8 mouse cellular contexts compared by ENCODE assay signal in the genomic region with DNA sequence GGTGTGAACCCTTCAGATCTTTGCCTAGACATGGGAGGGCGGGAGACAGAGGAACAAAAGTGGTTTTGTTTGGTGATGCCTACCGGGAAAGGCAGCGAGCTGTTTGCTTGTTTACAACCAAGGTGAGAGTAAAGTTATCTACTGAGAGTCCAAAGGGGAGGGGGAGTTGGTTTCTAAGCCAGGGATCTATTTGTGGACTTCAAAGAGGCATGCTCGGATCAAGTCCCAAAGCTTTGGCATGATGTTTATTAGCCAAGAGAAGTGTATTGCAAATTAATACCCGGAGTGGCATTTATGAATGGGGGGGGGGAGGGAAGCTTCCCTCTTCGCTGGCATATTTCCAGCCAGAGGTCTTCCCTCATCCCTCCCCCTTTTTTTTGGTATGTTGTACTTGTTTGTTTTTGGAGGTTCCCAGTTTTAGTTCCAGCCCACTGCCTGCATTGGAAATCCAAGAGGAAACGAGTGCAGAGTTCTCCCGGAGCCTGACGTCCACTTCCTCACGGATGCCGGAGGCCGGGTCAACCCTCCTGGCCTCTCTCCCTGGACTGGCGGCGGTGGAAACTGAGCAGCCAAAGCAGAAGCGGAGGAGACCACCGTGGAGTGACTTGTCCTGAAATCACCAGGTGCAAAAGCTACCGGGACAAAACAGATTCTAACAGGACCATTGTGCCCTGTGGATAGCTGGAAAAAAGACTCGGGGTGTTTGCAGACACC. TPM values are rescaled to one million over a fixed set of nuclear protein-coding genes. Genes with fewer than 3 reads are reported as not detected.
DNase-seq lines count a peak whose midpoint lies in the region; ATAC-seq lines count a peak whose summit lies in the region.

No protein-coding gene starts in this region.

- DNase-seq in NIH3T3 (ENCODE audit: low read depth): peak; percentile 73
- peak; percentile 63 for DNase-seq in embryonic facial prominence, embryonic 11.5 days (ENCODE audit: low spot score)
- peak; percentile 75 for DNase-seq in lung, postnatal 25 days (ENCODE audit: low spot score)
- DNase-seq in T-cell, adult 2 months (ENCODE audit: low spot score): no peak
- no peak for DNase-seq in left cerebral cortex, adult 11 months (ENCODE audit: low spot score)

- no peak for ATAC-seq in embryonic facial prominence, embryonic 11.5 days (replicated peaks; ENCODE audit: insufficient number of reproducible peaks, low FRiP score, low TSS enrichment, low read depth)
- ATAC-seq in heart, embryonic 12.5 days (ENCODE audit: insufficient number of reproducible peaks, low FRiP score): no peak
- peak; percentile 36; the same call in 1 of the 2 replicates for ATAC-seq in kidney, embryonic 16.5 days (ENCODE audit: low FRiP score, low TSS enrichment)
- no peak for ATAC-seq in inflammation-experienced regulatory T-cells, adult 6 months

- H3K36me3 ChIP-seq in embryonic facial prominence, embryonic 11.5 days (replicated peaks; ENCODE audit: control insufficient read depth, insufficient read depth, low read depth, low read length): no peaks in the 10 kb centered on the region
- peaks cover 19% of the 10 kb centered on the region for H3K36me3 ChIP-seq in heart, embryonic 12.5 days
- peaks cover 10% of the 10 kb centered on the region; the same call in 1 of the 2 replicates for H3K36me3 ChIP-seq in kidney, embryonic 16.5 days (ENCODE audit: insufficient read depth, low read length)

- no peaks in the 10 kb centered on the region for H3K27me3 ChIP-seq in embryonic facial prominence, embryonic 11.5 days (ENCODE audit: control insufficient read depth, insufficient read depth, low read length)
- H3K27me3 ChIP-seq in heart, embryonic 12.5 days (replicated peaks): no peaks in the 10 kb centered on the region
- no peaks in the 10 kb centered on the region for H3K27me3 ChIP-seq in kidney, embryonic 16.5 days (ENCODE audit: insufficient read depth, low read length)

- under 1% methylated on average over 18 of the region's 18 CpGs for WGBS in embryonic facial prominence, embryonic 11.5 days
- WGBS in heart, embryonic 12.5 days: 2% methylated on average over 18 of the region's 18 CpGs
- 1% methylated on average over 18 of the region's 18 CpGs for WGBS in kidney, embryonic 16.5 days

- H3K27ac ChIP-seq in embryonic facial prominence, embryonic 11.5 days (replicated peaks; ENCODE audit: low read depth, low read length): peak overlapping the region; percentile 53
- H3K27ac ChIP-seq in heart, embryonic 12.5 days (ENCODE audit: poor library complexity, severe bottlenecking): peak overlapping the region; percentile 97
- peak overlapping the region; percentile 89 for H3K27ac ChIP-seq in kidney, embryonic 16.5 days (ENCODE audit: low read length)

- no peaks in the 10 kb centered on the region for H3K9me3 ChIP-seq in embryonic facial prominence, embryonic 11.5 days (replicated peaks; ENCODE audit: control insufficient read depth, low read length)
- H3K9me3 ChIP-seq in heart, embryonic 12.5 days (replicated peaks): no peaks in the 10 kb centered on the region
- no peaks in the 10 kb centered on the region for H3K9me3 ChIP-seq in kidney, embryonic 16.5 days (ENCODE audit: low read length)

- peaks cover 2% of the 10 kb centered on the region for H3K4me1 ChIP-seq in embryonic facial prominence, embryonic 11.5 days (ENCODE audit: control insufficient read depth, insufficient read depth, low read length)
- peaks cover 46% of the 10 kb centered on the region for H3K4me1 ChIP-seq in heart, embryonic 12.5 days (replicated peaks)
- H3K4me1 ChIP-seq in kidney, embryonic 16.5 days (ENCODE audit: insufficient read depth, low read length): peaks cover 48% of the 10 kb centered on the region

- H3K4me2 ChIP-seq in embryonic facial prominence, embryonic 11.5 days (ENCODE audit: low read depth, low read length): peak overlapping the region; percentile 79
- H3K4me2 ChIP-seq in heart, embryonic 12.5 days: peak overlapping the region; percentile 89
- peak overlapping the region; percentile 90 for H3K4me2 ChIP-seq in kidney, embryonic 16.5 days (replicated peaks; ENCODE audit: low read depth, low read length)

- peak overlapping the region; percentile 85 for H3K9ac ChIP-seq in embryonic facial prominence, embryonic 11.5 days (replicated peaks; ENCODE audit: low read length)
- H3K9ac ChIP-seq in heart, embryonic 12.5 days: peak overlapping the region; percentile 87
- H3K9ac ChIP-seq in kidney, embryonic 16.5 days (replicated peaks; ENCODE audit: low read length): peak overlapping the region; percentile 90

- H3K4me3 ChIP-seq in embryonic facial prominence, embryonic 11.5 days (ENCODE audit: low read depth, low read length): peak overlapping the region; percentile 75
- H3K4me3 ChIP-seq in heart, embryonic 12.5 days: peak overlapping the region; percentile 67
- peak overlapping the region; percentile 81 for H3K4me3 ChIP-seq in kidney, embryonic 16.5 days (ENCODE audit: low read length)

RNA-seq across cellular contexts. Expression of a gene that starts 0.7 kb away (rescaled TPM):
- polyA plus RNA-seq in embryonic facial prominence, embryonic 11.5 days (2014; fragmentation: Nextera tagmentation; extraction: Ambion mirVana): 28.9 and 29.6 TPM in 2 replicates
- polyA plus RNA-seq in heart, embryonic 12.5 days (2016; fragmentation: Nextera tagmentation; extraction: Ambion mirVana): 93.5 and 100 TPM in 2 replicates
- 78.3 and 81.5 TPM in 2 replicates for polyA plus RNA-seq in kidney, embryonic 16.5 days (2015; fragmentation: Nextera tagmentation; extraction: Ambion mirVana)
- not detected for polyA plus RNA-seq in inflammation-experienced regulatory T-cells, adult 6 months (2017; shearing (Covaris generic))

Comparison
In these comparisons a context has a peak if more than half of its experiments do, and no peak if none do; other contexts are left out.
1. DNase-seq: peak in NIH3T3 (single experiment), embryonic facial prominence, embryonic 11.5 days (single experiment) and lung, postnatal 25 days (single experiment); none in T-cell, adult 2 months (single experiment) and left cerebral cortex, adult 11 months (single experiment).
2. RNA of a gene that starts 0.7 kb away (polyA plus RNA-seq): 93.5 to 100 TPM in heart, embryonic 12.5 days, 78.3 to 81.5 TPM in kidney, embryonic 16.5 days and 28.9 to 29.6 TPM in embryonic facial prominence, embryonic 11.5 days; not detected in inflammation-experienced regulatory T-cells, adult 6 months; every median in the first group is over 10 times any median in the second.
3. Peak in every context shown above with its lines, with median percentiles within 50 percentile points of each other: H3K27ac ChIP-seq, H3K4me2 ChIP-seq, H3K4me3 ChIP-seq and H3K9ac ChIP-seq.